Mouse (Mus musculus) adrenal gland, postnatal 14 days (tissue): ENCODE measurements around the gene Ifit3. TPM values are rescaled to one million over a fixed set of nuclear protein-coding genes. Genes with fewer than 3 reads are reported as not detected.
A peak's percentile ranks its signal among the peaks of the same experiment; 100 is the strongest.
"Not testable (repeated sequence)": the region's sequence is repeated elsewhere in the genome, so short reads cannot be mapped to it uniquely, and the experiment has no call there.

Experiments used
- DNase-seq: peaks from one replicate; pipeline ENCODE4 v3.0.0; 2021; ENCODE audit warnings: mixed read lengths
- total RNA-seq: library from RNA; stranded (reverse); gene quantifications from 2 replicates; pipeline ENCODE4 v1.2.3, GENCODE M21; 2021

The Ifit3 gene
- total RNA-seq, 1 experiment from 2014 or later = 3.6 TPM

GRCm38 (mm10) chr19:34587898-34588692, 4.8 kb downstream of the Ifit3 start:
- DNase-seq = not testable (repeated sequence)

GRCm38 (mm10) chr19:34588959-34589358, 5.6 kb downstream of the Ifit3 start:
- DNase-seq = no peak

- DNase-seq = no peak
Observed at GRCm38 (mm10) chr19:34593456-34593855, 10.1 kb downstream of the Ifit3 start.

GRCm38 (mm10) chr19:34594523-34594922, 11.2 kb downstream of the Ifit3 start:
- DNase-seq = not testable (repeated sequence)

- DNase-seq = no peak
Observed at GRCm38 (mm10) chr19:34596811-34597210, 13.5 kb downstream of the Ifit3 start.

- peak; percentile 66 for DNase-seq
Observed at GRCm38 (mm10) chr19:34598341-34598740, 15.0 kb downstream of the Ifit3 start.

- not testable (repeated sequence) for DNase-seq
Observed at GRCm38 (mm10) chr19:34599250-34599649, 15.9 kb downstream of the Ifit3 start.

GRCm38 (mm10) chr19:34601888-34602287, 18.6 kb downstream of the Ifit3 start, which contains the start of gene Ifit1bl1:
Gene Ifit1bl1 (minus strand): TSS chr19:34601956.
- not testable (repeated sequence) for DNase-seq

- DNase-seq = no peak
Observed at GRCm38 (mm10) chr19:34605472-34605871, 22.1 kb downstream of the Ifit3 start.

GRCm38 (mm10) chr19:34607237-34608051, 24.1 kb downstream of the Ifit3 start, which contains the start of gene Ifit3b:
Gene Ifit3b (plus strand): TSS chr19:34607970.
- DNase-seq = peak; percentile 45

- not testable (repeated sequence) for DNase-seq
Observed at GRCm38 (mm10) chr19:34610118-34610517, 26.8 kb downstream of the Ifit3 start.

- DNase-seq = not testable (repeated sequence)
Observed at GRCm38 (mm10) chr19:34612243-34613001, 29.1 kb downstream of the Ifit3 start.

- DNase-seq = no peak
Observed at GRCm38 (mm10) chr19:34620871-34621270, 37.5 kb downstream of the Ifit3 start.

- no peak for DNase-seq
Observed at GRCm38 (mm10) chr19:34623781-34624180, 40.5 kb downstream of the Ifit3 start.

GRCm38 (mm10) chr19:34624663-34625062, 41.3 kb downstream of the Ifit3 start:
- DNase-seq = no peak

- no peak for DNase-seq
Observed at GRCm38 (mm10) chr19:34627496-34627895, 44.2 kb downstream of the Ifit3 start.

- no peak for DNase-seq
Observed at GRCm38 (mm10) chr19:34631487-34631886, 48.2 kb downstream of the Ifit3 start.

GRCm38 (mm10) chr19:34633484-34633883, 50.2 kb downstream of the Ifit3 start:
- DNase-seq = no peak

GRCm38 (mm10) chr19:34636933-34637557, 53.7 kb downstream of the Ifit3 start:
- DNase-seq = peak; percentile 74
